8 mouse cellular contexts compared by ENCODE assay signal in genomic region chr9:37347988-37348642, GRCm38 (mm10). TPM values are rescaled to one million over a fixed set of nuclear protein-coding genes. Genes with fewer than 3 reads are reported as not detected.
DNase-seq lines count a peak whose midpoint lies in the region; ATAC-seq lines count a peak whose summit lies in the region.

Gene Ccdc15, minus strand, starts transcription at chr9:37348432.

- peak; percentile 98 for DNase-seq in adipocyte (ENCODE audit: low spot score)
- DNase-seq in embryo, embryonic 10 days (ENCODE audit: low spot score) = peak; percentile 97
- DNase-seq in gastrocnemius, postnatal 10 days = peak; percentile 97
- peak; percentile 99 for DNase-seq in induced T-regulatory cell, adult 2 months (ENCODE audit: low read depth)
- DNase-seq in left cerebral cortex, adult 9 months (ENCODE audit: low spot score in 2 of 2) = peak; percentile 92 to 98
- DNase-seq in right cerebral cortex, postnatal 14 days = peak; percentile 98
- DNase-seq in urinary bladder, postnatal 36 days (ENCODE audit: low spot score in 2 of 2) = peak; percentile 93 to 97

- ATAC-seq in megakaryocyte progenitor cell, adult 5-6 weeks (replicated peaks; ENCODE audit: poor library complexity) = peak; percentile 92

RNA-seq across cellular contexts. Expression of gene Ccdc15, which starts in this region (rescaled TPM):
- total RNA-seq in gastrocnemius, postnatal 10 days (2021) = 1 to 10 TPM; 1.9 to 2.6 TPM
- total RNA-seq in megakaryocyte progenitor cell, adult 5-6 weeks (2015) = 15.9 and 20.4 TPM in 2 replicates
- 12.9 and 17.9 TPM in 2 replicates for total RNA-seq in megakaryocyte progenitor cell, adult 5-6 weeks (2017)

Comparison
In these comparisons a context has a peak if more than half of its experiments do, and no peak if none do; other contexts are left out.
1. Peak in every context shown above with its lines: DNase-seq and ATAC-seq.